Mouse (Mus musculus): ENCODE results near the gene Gsc. TPM values are rescaled to one million over a fixed set of nuclear protein-coding genes. Genes with fewer than 3 reads are reported as not detected.

The Gsc gene
- polyA plus RNA-seq, 1 experiment from 2014 or later: not detected

DNA sequence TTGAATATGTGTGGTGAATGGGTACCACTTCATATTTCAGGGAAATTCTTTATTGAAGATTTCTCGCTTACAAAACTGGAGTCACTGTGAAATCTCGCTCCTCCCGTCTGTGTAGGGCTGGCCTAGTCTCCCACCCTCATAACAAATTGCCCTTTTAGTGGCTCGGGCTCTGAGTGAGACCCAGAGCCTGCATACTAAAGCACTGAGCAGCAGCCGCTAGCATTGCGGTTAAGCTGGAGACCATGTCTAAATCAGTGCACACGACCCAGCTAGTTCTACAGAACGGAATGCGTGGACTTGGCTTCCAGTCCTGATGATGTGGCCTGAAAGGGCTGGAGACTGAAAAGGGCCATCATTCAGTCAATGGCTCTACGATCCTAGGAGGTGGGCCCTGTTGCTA, 7.9 kb upstream of the Gsc start:
- H3K4me1 ChIP-seq (ENCODE audit: insufficient read depth): no peaks in the 10 kb centered on the region
- H3K27me3 ChIP-seq (ENCODE audit: insufficient read depth, low read length): peaks cover 53% of the 10 kb centered on the region
- H3K4me2 ChIP-seq (ENCODE audit: low read depth, low read length): no peak overlapping the region
- ATAC-seq (no peak), DNase-seq (no peak)
- TF ChIP-seq EP300 (IDR thresholded peaks at IDR 0.05; ENCODE audit: low read depth): no peak
- H3K36me3 ChIP-seq (replicated peaks; ENCODE audit: insufficient read depth, low read length): no peaks in the 10 kb centered on the region
- H3K9ac ChIP-seq (replicated peaks): no peak overlapping the region
- H3K4me3 ChIP-seq (ENCODE audit: low read depth, low read length): no peak overlapping the region
- H3K9me3 ChIP-seq (ENCODE audit: low read length): no peaks in the 10 kb centered on the region
- no peak overlapping the region for H3K27ac ChIP-seq (ENCODE audit: low read depth)
- 77% methylated on average over 10 of the region's 10 CpGs for WGBS (ENCODE audit: insufficient replicate concordance)

DNA sequence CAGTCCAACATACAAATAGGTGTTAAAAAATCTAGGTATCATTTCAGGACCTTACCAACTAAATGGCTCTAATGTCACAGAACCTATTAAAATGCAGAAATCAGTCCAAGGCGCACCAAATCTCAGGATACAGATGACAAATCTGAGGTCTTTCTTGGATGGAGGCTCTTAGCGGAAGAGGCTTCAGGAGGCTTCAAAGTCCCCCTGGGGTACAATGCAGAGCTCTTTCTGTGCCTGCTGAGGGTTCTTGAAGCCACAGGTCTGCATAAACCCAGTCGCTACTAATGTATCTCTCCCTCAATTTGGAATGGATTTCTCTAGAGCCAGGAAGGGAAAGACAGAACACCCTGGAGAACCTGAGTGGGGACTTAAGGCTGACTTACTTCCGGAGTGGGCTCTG, 5.1 kb upstream of the Gsc start:
- no peak overlapping the region for H3K9ac ChIP-seq (replicated peaks)
- no peak overlapping the region for H3K4me2 ChIP-seq (ENCODE audit: low read depth, low read length)
- no peaks in the 10 kb centered on the region for H3K36me3 ChIP-seq (replicated peaks; ENCODE audit: insufficient read depth, low read length)
- no peaks in the 10 kb centered on the region for H3K9me3 ChIP-seq (ENCODE audit: low read length)
- H3K27ac ChIP-seq (ENCODE audit: low read depth): no peak overlapping the region
- no peak for DNase-seq
- H3K4me1 ChIP-seq (ENCODE audit: insufficient read depth): no peaks in the 10 kb centered on the region
- ATAC-seq: no peak
- peaks cover 76% of the 10 kb centered on the region for H3K27me3 ChIP-seq (ENCODE audit: insufficient read depth, low read length)
- H3K4me3 ChIP-seq (ENCODE audit: low read depth, low read length): no peak overlapping the region
- 8% methylated on average over 4 of the region's 4 CpGs for WGBS (ENCODE audit: insufficient replicate concordance)
- no peak for TF ChIP-seq CTCF (IDR thresholded peaks at IDR 0.05; ENCODE audit: low read depth)
- TF ChIP-seq EP300 (IDR thresholded peaks at IDR 0.05; ENCODE audit: low read depth): no peak

DNA sequence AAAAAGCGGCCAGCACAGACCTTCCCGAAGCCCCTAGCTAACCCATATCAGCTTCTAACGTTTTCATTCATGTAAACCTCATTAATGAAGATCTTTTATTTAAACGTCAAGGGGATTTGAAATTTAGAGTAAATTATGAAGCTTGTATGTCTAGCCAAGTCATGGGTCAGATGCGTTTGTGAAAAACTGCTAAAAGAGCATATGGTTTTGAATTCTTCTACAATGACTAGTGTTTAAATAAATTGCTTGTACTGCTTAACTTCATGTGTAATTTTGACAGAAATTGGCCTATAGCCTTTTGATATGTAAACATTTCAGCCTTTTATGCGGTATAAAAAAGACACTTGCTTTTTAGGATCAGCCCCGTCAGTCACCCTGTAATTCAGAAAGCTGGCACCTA, 4.4 kb upstream of the Gsc start:
- no peak overlapping the region for H3K4me2 ChIP-seq (ENCODE audit: low read depth, low read length)
- H3K27ac ChIP-seq (ENCODE audit: low read depth): no peak overlapping the region
- no peak overlapping the region for H3K9ac ChIP-seq (replicated peaks)
- H3K27me3 ChIP-seq (ENCODE audit: insufficient read depth, low read length): peaks cover 83% of the 10 kb centered on the region
- WGBS (ENCODE audit: insufficient replicate concordance): 7% methylated on average over 7 of the region's 7 CpGs
- H3K9me3 ChIP-seq (ENCODE audit: low read length): no peaks in the 10 kb centered on the region
- H3K36me3 ChIP-seq (replicated peaks; ENCODE audit: insufficient read depth, low read length): no peaks in the 10 kb centered on the region
- no peak for ATAC-seq
- no peak for TF ChIP-seq EP300 (IDR thresholded peaks at IDR 0.05; ENCODE audit: low read depth)
- TF ChIP-seq CTCF (IDR thresholded peaks at IDR 0.05; ENCODE audit: low read depth): no peak
- no peak for DNase-seq
- no peak overlapping the region for H3K4me3 ChIP-seq (ENCODE audit: low read depth, low read length)
- peaks cover 3% of the 10 kb centered on the region; the same call in 1 of the 2 replicates for H3K4me1 ChIP-seq (ENCODE audit: insufficient read depth)

DNA sequence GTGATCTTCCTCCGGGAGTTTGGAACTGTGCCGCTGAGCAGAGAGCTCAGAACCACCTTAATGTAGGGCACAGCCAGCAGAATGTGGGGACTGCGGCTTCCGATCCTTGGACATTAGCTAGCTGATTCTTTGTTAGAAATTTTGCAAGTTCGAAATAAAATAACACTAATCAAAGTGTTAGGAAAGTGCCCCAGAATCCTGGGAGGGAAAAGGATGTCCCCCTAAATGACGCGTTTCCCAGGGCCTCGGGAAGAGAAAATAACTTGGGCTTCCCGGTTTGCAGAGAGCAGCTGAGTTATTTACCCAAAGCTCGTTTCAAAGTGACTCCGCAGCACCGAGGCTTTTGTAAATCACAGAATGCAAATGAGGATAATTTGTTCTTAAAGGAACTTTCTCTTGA, 3.9 kb upstream of the Gsc start:
- Histone ChIP-seq H3K4me3 (ENCODE audit: low read depth, low read length) (no peak overlapping the region), H3K27me3 (ENCODE audit: insufficient read depth, low read length) (peaks cover 87% of the 10 kb centered on the region), H3K9me3 (ENCODE audit: low read length) (no peaks in the 10 kb centered on the region), H3K36me3 (replicated peaks; ENCODE audit: insufficient read depth, low read length) (no peaks in the 10 kb centered on the region), H3K4me2 (ENCODE audit: low read depth, low read length) (no peak overlapping the region), H3K27ac (ENCODE audit: low read depth) (no peak overlapping the region), H3K4me1 (ENCODE audit: insufficient read depth) (peaks cover 6% of the 10 kb centered on the region; the same call in 1 of the 2 replicates), H3K9ac (replicated peaks) (no peak overlapping the region)
- DNase-seq (no peak), ATAC-seq (no peak)
- 2% methylated on average over 12 of the region's 12 CpGs for whole genome bisulfite sequencing (ENCODE audit: insufficient replicate concordance)
- TF ChIP-seq EP300 (IDR thresholded peaks at IDR 0.05; ENCODE audit: low read depth) (no peak), CTCF (IDR thresholded peaks at IDR 0.05; ENCODE audit: low read depth) (no peak)

DNA sequence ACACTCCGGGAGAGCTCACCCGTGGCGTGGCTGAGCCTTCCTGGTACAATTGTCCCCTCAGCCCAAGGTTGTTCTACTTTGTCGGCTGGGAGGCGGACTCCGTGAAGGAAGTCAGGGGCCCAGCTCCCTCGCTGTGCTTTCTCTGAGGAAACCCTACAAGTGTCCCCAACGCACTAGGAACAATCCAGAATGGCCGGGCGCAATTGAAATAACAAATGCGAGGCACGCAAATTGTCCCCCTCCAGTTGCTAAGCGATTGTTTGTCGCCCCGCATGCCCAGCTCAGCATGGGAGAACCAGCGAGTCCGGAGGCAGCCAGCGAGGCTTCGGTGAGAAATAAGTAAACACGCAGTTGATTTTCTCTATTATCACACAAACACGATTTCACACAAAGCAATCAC, 2.8 kb upstream of the Gsc start:
- Histone ChIP-seq H3K4me3 (ENCODE audit: low read depth, low read length) (no peak overlapping the region), H3K36me3 (replicated peaks; ENCODE audit: insufficient read depth, low read length) (no peaks in the 10 kb centered on the region), H3K27ac (ENCODE audit: low read depth) (no peak overlapping the region), H3K9ac (replicated peaks) (no peak overlapping the region), H3K9me3 (ENCODE audit: low read length) (no peaks in the 10 kb centered on the region), H3K27me3 (ENCODE audit: insufficient read depth, low read length) (peaks cover 93% of the 10 kb centered on the region), H3K4me1 (ENCODE audit: insufficient read depth) (peaks cover 9% of the 10 kb centered on the region; the same call in 1 of the 2 replicates), H3K4me2 (ENCODE audit: low read depth, low read length) (no peak overlapping the region)
- ATAC-seq: no peak
- TF ChIP-seq EP300 (IDR thresholded peaks at IDR 0.05; ENCODE audit: low read depth) (no peak), CTCF (IDR thresholded peaks at IDR 0.05; ENCODE audit: low read depth) (no peak)
- no peak for DNase-seq
- 2% methylated on average over 21 of the region's 21 CpGs for WGBS (ENCODE audit: insufficient replicate concordance)

DNA sequence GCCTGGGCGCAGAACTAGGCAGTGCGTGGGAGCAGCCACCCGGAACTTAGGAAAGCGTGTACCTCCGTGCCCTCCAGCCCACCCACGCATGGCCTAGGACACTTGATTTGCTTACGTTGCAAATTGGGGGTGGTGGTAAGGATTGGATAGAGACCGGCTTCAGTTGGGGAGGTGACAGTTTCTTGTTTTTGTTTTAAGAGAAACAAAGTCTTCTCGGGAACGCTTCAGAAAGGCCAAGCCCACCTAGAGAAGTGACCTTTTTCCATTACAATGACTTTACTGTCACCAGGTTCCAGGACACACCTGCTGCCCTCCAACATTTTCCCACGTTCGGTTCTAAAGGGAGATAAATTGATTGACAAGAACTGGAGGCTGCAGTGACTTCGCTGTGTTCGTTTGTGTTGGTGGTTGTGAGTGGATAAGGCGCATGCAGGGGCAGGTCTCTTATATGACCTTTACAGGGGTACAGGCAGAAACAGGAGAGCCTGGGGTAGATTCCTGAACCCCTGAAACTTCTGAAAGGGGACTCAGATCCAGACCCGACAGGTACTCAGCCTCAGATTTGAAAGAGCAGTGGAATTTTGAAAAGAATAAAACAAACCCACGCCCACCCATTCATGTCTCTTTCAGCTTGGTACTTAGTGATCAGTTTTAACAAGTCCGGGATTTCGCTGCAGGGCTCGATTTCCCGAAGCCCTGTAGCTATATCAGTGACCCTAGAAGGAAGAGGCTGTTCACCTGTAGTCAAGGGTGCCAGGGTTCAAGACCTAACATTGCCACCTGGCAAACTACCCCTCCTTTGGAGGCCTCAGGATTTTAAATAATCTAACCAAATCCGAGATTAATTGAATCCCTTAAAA, 2.0 kb upstream of the Gsc start:
- no peak overlapping the region for H3K27ac ChIP-seq (ENCODE audit: low read depth)
- H3K4me3 ChIP-seq (ENCODE audit: low read depth, low read length): no peak overlapping the region
- no peaks in the 10 kb centered on the region for H3K36me3 ChIP-seq (replicated peaks; ENCODE audit: insufficient read depth, low read length)
- H3K4me2 ChIP-seq (ENCODE audit: low read depth, low read length): no peak overlapping the region
- H3K27me3 ChIP-seq (ENCODE audit: insufficient read depth, low read length): peaks cover 94% of the 10 kb centered on the region
- H3K4me1 ChIP-seq (ENCODE audit: insufficient read depth): peaks cover 9% of the 10 kb centered on the region; the same call in 1 of the 2 replicates
- no peak for TF ChIP-seq CTCF (IDR thresholded peaks at IDR 0.05; ENCODE audit: low read depth)
- TF ChIP-seq EP300 (IDR thresholded peaks at IDR 0.05; ENCODE audit: low read depth): no peak
- no peaks in the 10 kb centered on the region for H3K9me3 ChIP-seq (ENCODE audit: low read length)
- 5% methylated on average over 22 of the region's 22 CpGs for WGBS (ENCODE audit: insufficient replicate concordance)
- no peak for ATAC-seq
- no peak for DNase-seq
- H3K9ac ChIP-seq (replicated peaks): no peak overlapping the region
